Mouse (Mus musculus) heart, adult 9 months (tissue): ENCODE measurements around the gene Slc19a3.

Experiments
- DNase-seq, 2 experiments: peaks; one replicate each; pipeline ENCODE4 v3.0.0; 2022; ENCODE audit warnings: low spot score in 2 of 2

The Slc19a3 gene

DNA sequence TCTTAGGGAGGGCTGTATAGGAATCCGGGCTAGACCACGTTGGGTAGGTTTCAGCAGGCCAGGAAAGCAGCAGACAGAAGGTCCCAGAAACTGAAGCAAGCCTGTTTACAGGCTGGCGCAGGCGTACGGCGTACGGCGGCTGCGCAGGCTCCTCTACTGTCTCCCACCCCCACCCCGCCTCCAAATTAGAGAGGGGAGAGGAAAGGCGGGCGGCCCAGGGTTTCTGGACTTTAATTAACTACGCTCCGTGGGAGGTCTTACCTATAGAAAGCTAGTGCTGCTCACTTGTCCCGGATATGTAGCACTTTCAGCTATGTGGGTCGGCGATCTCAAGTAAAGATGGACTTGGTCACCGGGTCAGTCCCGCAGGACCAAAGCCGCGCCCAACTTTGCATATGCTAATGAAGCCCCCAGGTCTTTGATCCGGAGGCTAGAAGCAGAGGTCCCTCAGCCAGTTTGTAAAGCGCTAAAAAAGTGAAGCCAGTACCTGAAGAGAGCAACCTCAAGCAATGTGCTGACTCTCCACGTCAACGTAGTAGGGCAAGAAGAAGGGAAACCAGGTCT, at the start of gene Slc19a3:
TSS of gene Slc19a3 (minus strand) at position 340 of the 564 bp plus-strand sequence.
- DNase-seq: peak; percentile 5 to 7

- DNase-seq: no peak
Measured at GRCm38 (mm10) chr1:83084790-83085189, 46.5 kb upstream of the Slc19a3 start.

DNA sequence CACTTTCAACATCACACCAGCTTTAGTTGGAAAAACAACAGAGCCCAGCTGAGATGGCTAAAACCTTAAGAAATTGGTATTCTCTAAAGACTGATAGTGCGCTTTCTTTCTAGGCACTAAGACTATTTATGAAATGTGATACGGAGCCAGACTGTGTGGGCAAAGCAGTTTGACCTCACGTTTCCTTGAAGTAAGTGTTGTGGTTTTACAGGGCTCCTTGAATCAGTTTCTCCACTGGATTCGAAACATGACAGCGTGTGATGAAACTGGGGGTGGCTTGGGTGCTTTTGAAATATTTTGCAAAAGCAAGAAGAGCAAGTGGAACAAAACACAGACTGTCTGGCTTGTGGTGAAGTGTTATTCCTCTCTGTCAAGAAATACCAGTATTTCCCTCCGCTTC, 38.8 kb upstream of the Slc19a3 start:
- no peak for DNase-seq

GRCm38 (mm10) chr1:83076190-83076917, 38.1 kb upstream of the Slc19a3 start:
- peak in 1 of 2 experiments; percentile 6 for DNase-seq

GRCm38 (mm10) chr1:83075526-83076189, 37.4 kb upstream of the Slc19a3 start:
- no peak for DNase-seq

- DNase-seq: no peak
Measured at GRCm38 (mm10) chr1:83067205-83067604, 29.0 kb upstream of the Slc19a3 start.

DNA sequence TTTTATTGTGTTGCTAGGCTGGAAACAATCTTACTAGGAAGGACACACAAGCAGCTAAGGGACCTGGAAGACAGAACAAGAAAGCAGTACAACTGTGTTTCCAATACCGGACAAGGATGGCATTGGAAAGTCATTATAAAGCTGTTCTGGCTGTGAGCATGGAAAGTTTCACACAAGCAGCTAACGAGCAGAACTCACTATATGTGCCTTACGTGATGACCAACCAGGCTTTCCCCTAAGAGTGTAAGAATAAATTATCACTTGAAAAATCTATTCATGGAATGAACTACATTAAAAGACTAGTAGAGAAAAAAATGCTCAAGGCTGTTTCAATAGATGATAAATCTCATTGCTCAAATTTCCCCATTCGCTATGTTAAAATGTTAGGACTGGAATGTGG, 28.3 kb upstream of the Slc19a3 start:
- no peak for DNase-seq

GRCm38 (mm10) chr1:83064851-83065250, 26.6 kb upstream of the Slc19a3 start:
- DNase-seq: no peak

DNA sequence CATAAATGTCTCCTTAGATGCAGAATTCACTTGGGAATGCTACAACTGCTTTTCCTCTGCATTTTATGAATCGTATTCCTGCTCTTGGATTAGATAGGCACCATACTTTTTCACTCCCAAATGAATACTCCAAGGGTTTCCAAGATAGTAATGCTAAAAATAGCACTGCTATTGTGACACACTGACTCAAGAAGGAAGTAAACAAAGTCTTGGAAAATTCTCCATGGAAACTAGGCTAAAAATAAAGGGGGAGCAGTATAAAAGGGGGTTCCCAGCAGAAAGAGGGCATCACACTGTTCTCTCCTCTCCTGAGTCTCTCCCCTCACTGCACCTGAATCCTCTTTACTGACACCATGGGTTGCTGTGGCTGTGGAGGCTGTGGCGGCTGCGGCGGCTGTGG, 22.4 kb upstream of the Slc19a3 start, which contains the start of gene Krtap28-13:
TSS of gene Krtap28-13 (plus strand) at position 288 of the 400 bp plus-strand sequence.
- DNase-seq: no peak

DNA sequence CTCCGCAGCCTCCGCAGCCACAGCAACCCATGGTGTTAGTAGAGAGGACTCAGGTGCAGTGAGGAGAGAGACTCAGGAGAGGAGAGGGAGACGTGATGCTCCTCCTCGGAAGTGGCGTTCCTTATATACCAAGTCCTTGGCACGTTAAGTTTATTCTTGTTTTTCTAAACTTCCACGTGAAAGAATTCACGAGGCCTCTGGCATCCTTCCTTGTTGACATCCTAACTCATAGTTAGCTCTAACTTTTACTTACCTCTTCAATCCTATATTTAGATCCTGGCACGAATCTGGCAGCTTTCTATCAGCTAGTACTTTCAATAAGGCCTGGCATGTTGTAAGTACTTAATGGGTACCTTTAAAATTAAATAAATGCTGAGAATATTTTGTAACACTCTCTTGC, 21.0 kb upstream of the Slc19a3 start, which contains the start of gene A030005K14Rik:
TSS of gene A030005K14Rik (minus strand) at position 101 of the 400 bp plus-strand sequence.
- no peak for DNase-seq

- no peak for DNase-seq
Measured at GRCm38 (mm10) chr1:83058481-83058880, 20.2 kb upstream of the Slc19a3 start.

- DNase-seq: no peak
Measured at GRCm38 (mm10) chr1:83044882-83045427, 6.7 kb upstream of the Slc19a3 start, which contains the start of gene Gm47969. Gene Gm47969, plus strand, starts transcription at chr1:83044932.

DNA sequence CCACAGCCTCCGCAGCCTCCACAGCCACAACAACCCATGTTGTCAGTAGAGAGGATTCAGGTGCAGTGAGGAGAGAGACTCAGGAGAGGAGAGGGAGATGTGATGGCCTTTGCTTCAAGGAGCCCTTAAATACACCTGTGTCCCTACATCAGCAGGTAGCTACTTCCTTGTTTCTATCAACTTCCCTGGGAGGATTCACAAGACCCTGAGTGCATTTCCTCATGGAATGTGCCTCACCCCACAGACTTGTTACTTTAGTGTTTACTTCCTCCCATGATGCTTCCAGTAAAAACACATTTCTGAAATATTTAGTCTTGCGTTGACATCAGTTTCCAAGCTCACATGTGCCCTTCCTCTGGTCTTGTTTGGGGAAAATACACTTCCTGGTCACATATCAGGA, 4.1 kb upstream of the Slc19a3 start, which contains the start of gene Krtap28-10:
TSS of gene Krtap28-10 (minus strand) at position 101 of the 400 bp plus-strand sequence.
- DNase-seq: no peak

GRCm38 (mm10) chr1:83039080-83039479, 832 bp upstream of the Slc19a3 start:
- no peak for DNase-seq

GRCm38 (mm10) chr1:83036892-83037667, 1.2 kb downstream of the Slc19a3 start:
- DNase-seq: no peak

DNA sequence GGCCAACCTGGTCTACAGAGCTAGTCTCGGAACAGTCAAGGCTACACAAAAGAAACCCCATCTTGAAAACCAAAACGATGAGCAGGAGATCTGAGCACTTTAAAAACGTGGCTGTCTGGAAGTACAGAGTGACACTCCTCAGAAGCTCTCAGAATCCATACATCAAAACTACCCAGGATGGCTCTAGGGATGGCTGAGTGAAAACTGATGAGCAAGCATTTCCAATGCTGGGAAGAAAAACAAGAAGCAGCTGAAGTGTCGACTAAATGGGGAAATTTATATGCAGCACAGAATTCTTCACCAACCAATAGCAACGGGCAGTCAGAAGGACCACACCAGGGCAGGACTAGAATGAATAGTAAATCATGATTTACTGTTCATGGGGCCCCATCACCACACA, 3.7 kb downstream of the Slc19a3 start:
- no peak for DNase-seq

DNA sequence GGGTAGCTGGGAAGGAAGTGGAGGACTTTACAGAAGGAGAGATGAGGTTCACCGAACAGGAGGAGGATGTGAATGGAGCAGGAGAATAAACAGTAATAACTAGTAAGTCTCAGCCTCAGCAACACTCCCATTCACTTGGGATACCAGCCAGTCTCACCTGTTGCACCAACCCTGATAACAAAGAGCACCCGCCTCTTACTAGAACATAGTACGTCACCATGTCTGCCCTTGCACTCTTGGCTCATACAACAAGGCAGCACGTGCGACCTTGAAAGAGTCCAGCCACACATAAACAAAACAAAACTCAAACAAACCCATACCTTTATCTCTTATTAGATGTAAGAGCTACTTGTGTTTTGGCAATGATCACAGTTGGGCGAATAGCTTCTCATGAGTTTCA, 5.7 kb downstream of the Slc19a3 start:
- no peak for DNase-seq

GRCm38 (mm10) chr1:83031950-83032349, 6.3 kb downstream of the Slc19a3 start:
- DNase-seq: no peak

GRCm38 (mm10) chr1:83016556-83016955, 21.7 kb downstream of the Slc19a3 start:
- no peak for DNase-seq

DNA sequence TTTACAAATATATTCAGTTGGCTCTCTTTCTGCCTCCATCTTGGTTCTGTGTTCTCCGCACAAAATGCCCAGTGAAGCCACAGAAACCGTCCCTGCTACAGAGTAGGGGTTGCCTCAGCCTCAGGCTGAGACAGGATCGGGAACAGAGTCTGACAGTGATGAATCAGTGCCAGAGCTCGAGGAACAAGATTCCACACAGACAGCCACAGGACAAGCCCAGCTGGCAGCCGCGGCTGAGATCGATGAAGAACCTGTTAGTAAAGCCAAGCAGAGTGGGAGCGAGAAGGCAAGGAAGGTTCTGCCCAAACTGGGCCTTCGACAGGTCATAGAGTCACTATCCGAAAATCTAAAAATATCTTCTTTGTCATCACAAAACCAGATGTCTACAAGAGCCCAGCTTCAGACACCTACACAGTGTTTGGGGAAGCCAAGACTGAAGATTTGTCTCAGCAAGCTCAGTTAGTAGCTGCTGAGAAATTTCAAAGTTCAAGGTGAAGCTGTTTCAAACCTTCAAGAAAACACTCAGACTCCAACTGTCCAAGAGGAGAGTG, 22.8 kb downstream of the Slc19a3 start:
- no peak for DNase-seq

DNA sequence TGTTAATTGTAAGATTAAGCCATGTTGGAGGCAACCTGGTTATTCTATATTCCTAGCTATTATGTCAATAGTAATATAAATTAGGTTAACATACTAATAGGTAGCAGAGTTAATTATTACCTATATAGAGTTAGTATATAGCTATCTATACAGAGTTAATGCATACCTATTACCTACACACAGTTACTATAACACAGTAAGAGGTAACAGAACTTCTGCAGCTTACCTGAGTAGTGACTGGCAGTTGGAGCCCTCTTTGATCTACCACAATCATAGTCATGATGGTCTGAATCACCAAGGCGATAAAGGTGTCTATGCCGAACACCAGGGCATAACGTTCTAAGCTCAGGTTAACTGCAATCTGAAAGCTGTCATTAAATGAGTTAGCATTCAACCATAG, 23.8 kb downstream of the Slc19a3 start:
- DNase-seq: no peak
